Mouse (Mus musculus) stomach, adult 2 months (tissue): Measurements from ENCODE around the gene Cops4. TPM values are rescaled to one million over a fixed set of nuclear protein-coding genes. Genes with fewer than 3 reads are reported as not detected.

ENCODE experiments used
- polyA plus RNA-seq: library from polyadenylated mRNA; depleted of rRNA; stranded (reverse); fragments of >200 nt; gene quantifications from 2 replicates; pipeline ENCODE4 v1.2.3, GENCODE M21; 2012; rRNA removed

Gene Cops4
- 5.2 and 5.8 TPM in 2 replicates for polyA plus RNA-seq

DNA sequence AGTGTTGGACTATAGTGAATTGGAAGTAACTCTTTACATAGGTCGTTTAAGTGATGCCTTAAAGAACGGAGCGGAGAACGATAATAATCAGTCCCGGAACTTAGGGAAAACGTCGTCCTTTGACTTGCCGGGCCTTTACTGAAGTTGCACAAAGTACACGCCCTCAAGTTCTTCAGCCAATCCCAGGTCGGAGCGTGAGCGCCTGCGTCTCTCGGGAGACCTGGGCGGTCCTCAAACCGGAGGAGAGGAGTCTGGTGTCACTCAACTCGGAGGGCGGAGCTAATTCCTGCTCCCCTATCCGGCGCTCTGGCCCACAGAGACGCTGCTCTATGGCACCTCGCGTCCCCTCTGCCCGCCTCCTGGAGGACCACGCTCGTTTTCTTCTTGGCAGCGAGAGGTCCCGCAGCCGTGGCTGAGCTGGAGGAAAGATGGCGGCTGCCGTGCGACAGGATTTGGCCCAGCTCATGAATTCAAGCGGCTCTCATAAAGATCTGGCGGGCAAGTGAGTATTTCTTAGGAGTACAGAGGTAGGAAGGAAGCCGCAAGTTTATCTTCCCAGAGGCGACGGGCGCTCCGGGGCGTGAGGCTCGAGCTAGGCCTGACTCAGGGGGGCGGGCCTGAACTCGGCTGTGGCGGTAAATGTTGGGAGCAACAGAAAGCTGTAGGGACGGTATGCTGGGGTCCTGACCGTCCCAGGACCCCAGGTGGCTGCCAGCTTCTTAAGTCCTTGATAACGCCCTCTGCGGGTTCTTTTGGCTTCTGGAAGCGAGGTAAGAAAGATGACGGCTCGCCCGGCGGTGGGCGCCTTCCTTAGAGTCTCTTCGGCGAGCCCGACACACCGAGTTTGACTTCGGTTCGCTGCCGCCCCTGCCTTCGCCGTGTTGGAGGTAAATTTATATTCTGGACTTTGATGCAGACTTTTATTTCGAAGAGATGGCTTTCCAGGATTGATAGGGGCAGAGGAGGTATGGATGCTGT, at the start of gene Cops4:
TSS of gene Cops4 (plus strand) at position 261 of the 978 bp plus-strand sequence.

DNA sequence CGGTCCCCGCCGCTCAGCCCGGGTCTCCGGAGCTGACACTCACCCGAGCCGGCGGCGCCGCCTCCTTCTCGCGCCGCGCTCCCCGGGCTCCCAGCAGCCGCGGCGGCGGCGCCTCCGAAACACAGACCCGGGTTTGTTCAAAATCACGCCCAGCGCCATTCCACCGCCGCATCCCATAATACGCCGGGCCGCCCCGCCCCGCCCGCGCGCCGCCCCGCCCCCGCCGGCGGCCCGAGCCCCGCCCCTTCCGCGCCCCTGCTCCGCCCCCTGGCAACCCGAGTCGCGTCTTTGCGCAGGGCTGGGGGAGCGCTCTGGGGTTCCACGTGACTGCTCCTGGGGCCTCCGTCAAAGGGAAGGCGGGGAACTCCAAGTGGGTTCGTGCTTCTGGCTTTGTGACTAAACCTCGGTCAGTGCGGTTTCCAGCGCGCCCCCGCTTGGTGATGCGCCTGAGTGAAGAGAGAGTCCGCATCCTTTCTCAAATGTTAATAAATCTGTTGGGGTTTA, 17.6 kb upstream of the Cops4 start, which contains the start of gene Lin54:
TSS of gene Lin54 (minus strand) at position 182 of the 504 bp plus-strand sequence.

DNA sequence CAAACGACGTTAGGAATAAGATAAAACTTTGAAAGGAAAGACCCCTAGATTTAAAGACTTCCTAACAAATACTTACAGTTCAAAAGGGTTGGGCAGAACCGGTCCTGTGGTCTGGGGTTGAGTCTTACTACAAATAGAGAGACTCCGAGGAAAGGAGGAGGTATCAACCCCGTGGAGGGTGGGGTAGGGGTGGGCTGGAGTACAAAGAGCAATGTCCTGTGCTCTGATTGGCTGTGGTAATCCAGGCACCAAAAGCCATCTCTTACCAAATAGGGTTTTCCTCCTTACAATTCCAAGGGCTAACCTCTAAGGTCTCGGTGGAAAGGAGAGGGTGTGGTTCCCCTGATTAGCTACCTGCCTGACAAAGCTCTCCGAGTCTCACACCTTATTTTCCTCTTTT, 54.0 kb downstream of the Cops4 start, which contains the start of gene Plac8:
TSS of gene Plac8 (minus strand) at position 177 of the 400 bp plus-strand sequence.

Other genes starting within 250 kb of the Cops4 start
- gene Sec31a, start 102.1 kb upstream of the Cops4 start, polyA plus RNA-seq = 143 and 157 TPM in 2 replicates
- 0.63 and 1.0 TPM in 2 replicates for gene Lin54, start 17.7 kb upstream of the Cops4 start, polyA plus RNA-seq
- gene Plac8, start 53.9 kb downstream of the Cops4 start, polyA plus RNA-seq = 115 and 151 TPM in 2 replicates
- 53.1 and 141 TPM in 2 replicates for gene Coq2, start 156.8 kb downstream of the Cops4 start, polyA plus RNA-seq
- gene Hpse, start 201.4 kb downstream of the Cops4 start, polyA plus RNA-seq = 2.9 and 10.1 TPM in 2 replicates